Mouse (Mus musculus): ENCODE data around the gene Slc28a3.

DNA sequence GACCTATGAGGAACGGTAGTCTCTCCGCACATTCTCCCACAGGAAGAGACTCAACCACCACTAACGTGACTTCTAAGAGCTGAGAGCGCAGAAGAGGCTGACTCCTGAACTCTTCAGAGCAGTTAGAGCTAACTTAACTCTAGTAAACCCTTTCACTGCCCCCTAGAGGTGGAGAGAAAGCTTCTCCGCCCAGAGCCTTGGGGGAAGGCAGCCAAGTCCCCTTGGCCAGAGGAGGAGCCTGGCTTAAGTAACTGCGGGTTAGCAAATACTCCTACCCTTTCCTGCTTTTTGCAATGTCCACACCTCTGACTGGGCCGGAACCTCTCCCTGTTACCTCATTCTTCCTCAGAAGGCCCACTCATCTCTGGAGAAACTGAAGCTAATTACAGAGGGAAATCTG lies 17.5 kb downstream of the Slc28a3 start:
- TF ChIP-seq CTCF (IDR thresholded peaks at IDR 0.05; ENCODE audit: low read depth, low read length) = no peak
- no peak for TF ChIP-seq GATA1 (IDR thresholded peaks at IDR 0.05; ENCODE audit: borderline replicate concordance, low read length)
- TF ChIP-seq TAL1 (conservative IDR thresholded peaks at IDR 0.05; ENCODE audit: low read depth, low read length) = no peak
- TF ChIP-seq GATA2 (IDR thresholded peaks at IDR 0.05; ENCODE audit: borderline replicate concordance, low read depth, low read length) = no peak
- TF ChIP-seq POLR2AphosphoS5 (IDR thresholded peaks at IDR 0.05; ENCODE audit: insufficient replicate concordance, low read depth, low read length) = no peak

All from G1E (cell line).